Mouse (Mus musculus) myocyte (in vitro differentiated cells): Measurements from ENCODE around the gene Brpf3.

Experiments
- CEBPB ChIP-seq: IDR thresholded peaks from 2 replicates; pipeline ENCODE4 v1.6.1; 2011; ENCODE audit warnings: mild to moderate bottlenecking, moderate library complexity; ENCODE audit not compliant: poor library complexity, insufficient read depth, severe bottlenecking
- E2F4 ChIP-seq: IDR thresholded peaks from one replicate; pipeline ENCODE4 v1.6.1; 2011; ENCODE audit warnings: mild to moderate bottlenecking, control low read depth, moderate library complexity; ENCODE audit not compliant: insufficient read depth
- MAX ChIP-seq: IDR thresholded peaks from one replicate; pipeline ENCODE4 v1.6.1; 2011; ENCODE audit warnings: low read depth, mild to moderate bottlenecking, control low read depth
- MYOD1 ChIP-seq, 3 experiments: IDR thresholded peaks; one replicate each; pipeline ENCODE4 v1.6.1; 2011; ENCODE audit warnings: control low read depth in 2 of 3, low read depth in 2 of 3, mild to moderate bottlenecking in 2 of 3, moderate library complexity in 1 of 3; ENCODE audit not compliant: insufficient read length in 2 of 3, control insufficient read depth in 1 of 3
- MYOG ChIP-seq, 3 experiments: IDR thresholded peaks; one replicate each; pipeline ENCODE4 v1.6.1; 2011; ENCODE audit warnings: control low read depth in 2 of 3, low read depth in 2 of 3, mild to moderate bottlenecking in 2 of 3; ENCODE audit not compliant: insufficient read length in 2 of 3, control insufficient read depth in 1 of 3, insufficient read depth in 1 of 3
- POLR2A ChIP-seq: IDR thresholded peaks from one replicate; pipeline ENCODE4 v1.6.1; 2011; ENCODE audit warnings: low read depth, mild to moderate bottlenecking, control low read depth, moderate library complexity; ENCODE audit not compliant: insufficient read length
- POLR2AphosphoS2 ChIP-seq: IDR thresholded peaks from one replicate; pipeline ENCODE4 v1.6.1; 2011; ENCODE audit warnings: low read depth, control low read depth; ENCODE audit not compliant: insufficient read length
- SRF ChIP-seq: IDR thresholded peaks from one replicate; pipeline ENCODE4 v1.6.1; 2011; ENCODE audit warnings: low read depth; ENCODE audit not compliant: control insufficient read depth, insufficient read length
- TCF12 ChIP-seq: IDR thresholded peaks from one replicate; pipeline ENCODE4 v1.6.1; 2011; ENCODE audit warnings: mild to moderate bottlenecking, control low read depth; ENCODE audit not compliant: poor library complexity, insufficient read depth, severe bottlenecking
- TCF3 ChIP-seq: IDR thresholded peaks from one replicate; pipeline ENCODE4 v1.6.1; 2011; ENCODE audit warnings: low read depth, control low read depth; ENCODE audit not compliant: insufficient read length
- USF1 ChIP-seq: IDR thresholded peaks from one replicate; pipeline ENCODE4 v1.6.1; 2011; ENCODE audit warnings: low read depth, mild to moderate bottlenecking, control low read depth, moderate library complexity

DNA sequence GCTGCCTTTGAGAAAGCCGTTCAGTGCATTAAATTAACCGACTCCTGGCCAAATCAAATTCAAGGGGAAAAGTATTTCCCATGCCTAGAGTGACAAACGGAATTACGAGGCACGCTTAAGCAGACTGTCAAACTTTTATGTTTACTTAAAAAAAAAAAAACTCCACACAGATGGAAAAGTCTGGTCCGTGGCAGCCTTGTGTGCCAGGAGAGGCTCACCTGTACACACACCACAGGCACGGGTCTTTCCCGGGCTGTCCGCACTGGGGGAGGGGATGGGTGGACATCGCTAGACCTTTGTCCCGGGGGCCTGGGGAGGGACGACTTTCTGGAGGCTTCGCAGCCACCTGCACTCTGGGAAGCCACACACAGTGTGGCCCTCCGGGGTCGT is 614 bp upstream of the Brpf3 start:
- no peak for TF ChIP-seq POLR2A
- no peak for TF ChIP-seq TCF12
- TF ChIP-seq POLR2AphosphoS2 = no peak
- TF ChIP-seq TCF3 = no peak
- no peak for TF ChIP-seq MYOD1 (IDR thresholded peaks at IDR 0.05; ENCODE audit: control insufficient read depth in 1 of 3, insufficient read length in 2 of 3, low read depth in 2 of 3)
- TF ChIP-seq USF1 = no peak
- TF ChIP-seq MAX = no peak
- no peak for TF ChIP-seq MYOG (IDR thresholded peaks at IDR 0.05; ENCODE audit: control insufficient read depth in 1 of 3, insufficient read depth in 1 of 3, insufficient read length in 2 of 3, low read depth in 2 of 3)
- TF ChIP-seq SRF = no peak
- TF ChIP-seq E2F4 = no peak
- no peak for TF ChIP-seq CEBPB
